Mouse (Mus musculus): Measurements from ENCODE around the gene Tm9sf2.

GRCm38 (mm10) chr14:122068801-122069695 lies 37.8 kb upstream of the Tm9sf2 start:
- TF ChIP-seq GATA1 (IDR thresholded peaks at IDR 0.05; ENCODE audit: borderline replicate concordance, low read length) (no peak), FLI1 (IDR thresholded peaks at IDR 0.05; ENCODE audit: low read length) (no peak)

Data from megakaryocyte, embryonic 14.5 days (primary cell).